Mouse (Mus musculus) midbrain, embryonic 11.5 days (tissue): ENCODE results near the gene Snx8. TPM values are rescaled to one million over a fixed set of nuclear protein-coding genes. Genes with fewer than 3 reads are reported as not detected.
A peak's percentile ranks its signal among the peaks of the same experiment; 100 is the strongest.

Experiments used
- ATAC-seq: fragments of 200-750 bp; cut with Nextera tagmentation; 2 replicates; pipeline ENCODE4 v1.8.0; 2017; ENCODE audit warnings: moderate TSS enrichment, moderate library complexity; ENCODE audit not compliant: low FRiP score
- DNase-seq: peaks from one replicate; pipeline ENCODE4 v3.0.0; 2015; ENCODE audit warnings: low spot score; ENCODE audit errors: missing footprints
- H3K27ac ChIP-seq: fragments of 300-500 bp; sonication (generic); 2 replicates; pipeline ENCODE4 v1.5.1; 2014; ENCODE audit warnings: low read depth, low read length
- H3K27me3 ChIP-seq: fragments of 300-500 bp; sonication (generic); 2 replicates; pipeline ENCODE4 v1.6.1; 2014; ENCODE audit warnings: mild to moderate bottlenecking, low read length, moderate library complexity, mixed read lengths; ENCODE audit not compliant: control insufficient read depth, insufficient read depth
- H3K36me3 ChIP-seq: fragments of 300-500 bp; sonication (generic); 2 replicates; pipeline ENCODE4 v1.6.1; 2014; ENCODE audit warnings: mild to moderate bottlenecking, low read length, moderate library complexity, mixed read lengths; ENCODE audit not compliant: control insufficient read depth, insufficient read depth
- H3K4me1 ChIP-seq: fragments of 300-500 bp; sonication (generic); 2 replicates; pipeline ENCODE4 v1.6.1; 2014; ENCODE audit warnings: low read length; ENCODE audit not compliant: control insufficient read depth, insufficient read depth
- H3K4me2 ChIP-seq: fragments of 300-500 bp; sonication (generic); 2 replicates; pipeline ENCODE4 v1.6.1; 2014; ENCODE audit warnings: mild to moderate bottlenecking, moderate library complexity
- H3K4me3 ChIP-seq: fragments of 300-500 bp; sonication (generic); 2 replicates; pipeline ENCODE4 v1.5.1; 2014; ENCODE audit warnings: low read depth, low read length
- H3K9ac ChIP-seq: fragments of 300-500 bp; sonication (generic); 2 replicates; pipeline ENCODE4 v1.6.1; 2014; ENCODE audit warnings: low read length
- H3K9me3 ChIP-seq: fragments of 300-500 bp; sonication (generic); 2 replicates; pipeline ENCODE4 v1.6.1; 2016; ENCODE audit warnings: low read length; ENCODE audit not compliant: control insufficient read depth
- WGBS: fragments of 180-500 bp; shearing (Covaris S2); extraction: QIAGEN DNeasy Blood & Tissue Kit; methylation state at CpG from one replicate; pipeline ENCODE4 v1.1.7; 2014; 5-methylcytosine and 5-hydroxymethylcytosine counted together
- polyA plus RNA-seq: library from polyadenylated mRNA; unstranded; fragments of >200 nt; fragmentation: Nextera tagmentation; extraction: Ambion mirVana; gene quantifications from 2 replicates; pipeline ENCODE4 v1.2.1, GENCODE M21; 2014

Gene Snx8
- polyA plus RNA-seq, 1 experiment from 2014 or later: 9.9 TPM

- H3K4me2 ChIP-seq: no peak overlapping the region
- no peak overlapping the region for H3K9ac ChIP-seq
- no peaks in the 10 kb centered on the region for H3K36me3 ChIP-seq
- no peak for ATAC-seq
- H3K9me3 ChIP-seq: no peaks in the 10 kb centered on the region
- H3K4me3 ChIP-seq: no peak overlapping the region
- H3K27ac ChIP-seq: no peak overlapping the region
- no peaks in the 10 kb centered on the region for H3K27me3 ChIP-seq
- no peak for DNase-seq
- no peaks in the 10 kb centered on the region for H3K4me1 ChIP-seq
These were observed 19.7 kb upstream of the Snx8 start for GRCm38 (mm10) chr5:140408801-140409200.

DNA sequence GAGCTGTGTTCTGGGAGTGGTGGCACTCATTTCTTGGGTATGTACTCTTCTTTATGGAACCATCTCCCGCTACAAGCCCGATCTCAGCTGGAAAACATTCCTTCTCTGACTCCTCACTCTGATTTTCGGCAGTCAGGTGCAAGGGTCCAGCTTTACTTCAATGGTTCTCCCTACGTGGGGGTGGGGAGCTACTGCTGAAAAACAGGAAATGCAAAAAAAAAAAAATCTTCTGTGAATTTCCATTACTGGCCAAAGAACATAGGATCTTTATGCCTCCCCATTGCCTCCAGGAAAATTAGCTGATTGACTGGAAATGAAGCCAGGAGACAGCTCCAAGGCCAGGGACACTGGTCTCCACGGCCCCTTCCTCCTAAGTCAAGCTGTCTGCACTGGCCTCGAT is 17.6 kb upstream of the Snx8 start:
- no peak overlapping the region for H3K9ac ChIP-seq
- no peak overlapping the region for H3K4me3 ChIP-seq
- H3K4me2 ChIP-seq: no peak overlapping the region
- no peak for DNase-seq
- H3K9me3 ChIP-seq: no peaks in the 10 kb centered on the region
- no peak for ATAC-seq
- H3K27me3 ChIP-seq: no peaks in the 10 kb centered on the region
- no peak overlapping the region for H3K27ac ChIP-seq
- 77% methylated on average over 6 of the region's 6 CpGs for WGBS
- H3K4me1 ChIP-seq: no peaks in the 10 kb centered on the region
- H3K36me3 ChIP-seq: no peaks in the 10 kb centered on the region

DNA sequence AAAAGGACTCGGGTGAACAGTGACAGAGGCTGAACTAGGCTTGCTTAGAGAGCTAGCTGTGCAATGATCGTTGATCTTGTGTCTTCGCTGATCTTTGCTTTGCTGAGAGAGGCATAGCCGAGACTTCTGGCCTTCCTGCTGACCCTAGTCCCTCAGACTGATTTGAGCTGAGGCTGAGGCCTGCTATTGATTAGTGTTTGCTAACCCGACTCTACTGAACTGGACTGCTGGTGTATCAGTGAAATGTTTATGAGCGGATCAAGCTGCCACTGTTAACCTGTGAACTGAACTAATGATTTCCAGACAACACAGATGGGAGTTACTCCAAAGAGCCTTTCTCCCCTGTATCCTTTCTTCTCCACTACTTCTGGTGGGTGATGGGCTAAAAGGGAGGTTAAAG is 16.1 kb upstream of the Snx8 start:
- Histone ChIP-seq H3K4me1 (no peaks in the 10 kb centered on the region), H3K4me3 (no peak overlapping the region), H3K27ac (no peak overlapping the region), H3K4me2 (no peak overlapping the region), H3K36me3 (no peaks in the 10 kb centered on the region), H3K27me3 (no peaks in the 10 kb centered on the region), H3K9me3 (no peaks in the 10 kb centered on the region), H3K9ac (no peak overlapping the region)
- ATAC-seq (no peak), DNase-seq (no peak)
- WGBS: 77% methylated on average over 6 of the region's 6 CpGs

- Histone ChIP-seq H3K9ac (no peak overlapping the region), H3K4me1 (no peaks in the 10 kb centered on the region), H3K27me3 (no peaks in the 10 kb centered on the region), H3K4me2 (no peak overlapping the region), H3K27ac (no peak overlapping the region), H3K36me3 (no peaks in the 10 kb centered on the region), H3K9me3 (no peaks in the 10 kb centered on the region), H3K4me3 (no peak overlapping the region)
- DNase-seq (no peak), ATAC-seq (no peak)
- 86% methylated on average over 4 of the region's 4 CpGs for WGBS
These were observed 13.7 kb upstream of the Snx8 start for GRCm38 (mm10) chr5:140402640-140403270.

DNA sequence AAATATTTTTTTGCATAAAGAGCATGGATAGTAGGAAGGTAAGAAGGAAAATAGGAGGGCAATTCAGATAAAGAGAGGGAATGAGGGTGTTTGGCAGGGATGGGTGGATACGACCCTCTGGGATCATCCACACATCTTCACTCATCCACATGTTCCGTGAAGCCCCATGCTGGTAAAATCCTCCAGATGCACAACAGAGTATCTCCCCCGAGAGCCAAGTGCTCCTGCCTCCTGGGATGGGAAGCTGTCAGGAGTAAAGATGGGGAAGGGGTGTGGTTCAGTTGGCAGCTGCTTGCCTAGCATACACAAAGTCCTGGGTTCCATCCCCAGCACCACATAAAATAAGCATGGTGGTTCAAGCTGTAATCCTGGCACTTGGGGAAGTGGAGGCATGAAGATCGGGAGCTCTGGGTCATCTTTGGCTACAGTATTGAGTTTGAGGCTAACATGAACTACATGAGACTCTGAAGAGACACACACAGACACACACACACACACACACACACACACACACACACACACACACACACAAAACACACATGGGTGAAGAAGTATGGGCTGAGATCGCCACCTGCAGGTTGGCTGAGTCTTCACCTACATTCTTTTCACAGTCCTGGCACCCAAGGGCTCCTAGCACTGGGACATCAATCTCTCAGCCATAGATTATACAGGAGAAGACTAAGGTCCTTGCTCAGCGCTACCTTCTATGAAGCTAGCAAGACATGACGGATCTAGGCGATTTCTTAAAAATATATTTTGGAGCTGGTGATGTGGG is 7.3 kb upstream of the Snx8 start:
- Histone ChIP-seq H3K9ac (no peak overlapping the region), H3K4me2 (no peak overlapping the region), H3K4me1 (no peaks in the 10 kb centered on the region), H3K27me3 (no peaks in the 10 kb centered on the region), H3K36me3 (no peaks in the 10 kb centered on the region), H3K9me3 (no peaks in the 10 kb centered on the region), H3K27ac (no peak overlapping the region), H3K4me3 (no peak overlapping the region)
- ATAC-seq (no peak), DNase-seq (peak; percentile 65)
- 60% methylated on average over 8 of the region's 8 CpGs for WGBS

GRCm38 (mm10) chr5:140392701-140393100 is 3.6 kb upstream of the Snx8 start:
- H3K4me2 ChIP-seq: no peak overlapping the region
- ATAC-seq (no peak), DNase-seq (peak; percentile 73)
- H3K36me3 ChIP-seq: no peaks in the 10 kb centered on the region
- H3K27ac ChIP-seq: no peak overlapping the region
- 90% methylated on average over 3 of the region's 3 CpGs for WGBS
- no peaks in the 10 kb centered on the region for H3K27me3 ChIP-seq
- H3K9ac ChIP-seq: no peak overlapping the region
- peaks cover 7% of the 10 kb centered on the region for H3K4me1 ChIP-seq
- no peak overlapping the region for H3K4me3 ChIP-seq
- H3K9me3 ChIP-seq: no peaks in the 10 kb centered on the region

DNA sequence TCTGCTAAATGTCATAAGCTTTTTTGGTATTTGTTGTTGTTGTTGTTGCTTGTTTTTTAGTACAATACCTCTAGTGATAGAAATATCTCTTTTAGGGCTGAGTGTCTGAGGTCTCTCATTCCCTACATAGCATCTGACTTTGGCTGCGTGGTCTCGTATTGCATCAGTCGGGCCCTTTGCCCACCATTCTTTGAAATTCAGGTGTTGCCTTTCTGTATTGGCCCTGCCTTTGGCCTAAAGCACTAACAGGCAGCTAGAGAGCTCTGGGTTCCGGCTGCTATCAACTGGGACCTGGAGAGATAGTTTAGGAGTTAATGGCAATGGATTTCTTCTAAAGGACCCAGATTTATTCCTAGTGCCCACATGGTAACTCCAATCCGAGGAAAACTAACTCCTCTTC is 2.9 kb upstream of the Snx8 start:
- Histone ChIP-seq H3K9me3 (no peaks in the 10 kb centered on the region), H3K27me3 (no peaks in the 10 kb centered on the region), H3K4me3 (no peak overlapping the region), H3K4me1 (peaks cover 7% of the 10 kb centered on the region), H3K9ac (no peak overlapping the region), H3K27ac (no peak overlapping the region), H3K36me3 (no peaks in the 10 kb centered on the region), H3K4me2 (no peak overlapping the region)
- no peak for ATAC-seq
- DNase-seq: peak; percentile 67
- 88% methylated on average over 5 of the region's 5 CpGs for WGBS

DNA sequence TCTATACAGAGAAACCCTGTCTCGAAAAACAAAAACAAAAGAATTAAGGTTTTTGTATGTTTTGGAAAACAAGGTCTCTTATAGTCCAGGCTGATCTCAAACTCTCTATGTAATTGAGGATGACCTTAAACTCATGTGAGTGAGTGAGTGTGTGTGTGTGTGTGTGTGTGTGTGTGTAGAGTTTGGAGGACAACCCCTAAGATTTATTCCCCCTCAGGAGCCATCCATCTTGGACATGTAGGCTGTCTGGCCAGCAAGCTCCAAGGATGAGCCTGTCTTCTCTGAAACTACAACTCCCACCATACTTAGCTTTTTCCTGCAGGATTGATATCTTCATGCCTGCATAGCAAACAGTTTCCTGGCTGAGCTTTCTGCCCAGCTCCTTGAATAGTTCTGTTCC is 2.4 kb upstream of the Snx8 start:
- no peaks in the 10 kb centered on the region for H3K9me3 ChIP-seq
- no peak overlapping the region for H3K4me2 ChIP-seq
- H3K27ac ChIP-seq: no peak overlapping the region
- H3K9ac ChIP-seq: no peak overlapping the region
- H3K4me1 ChIP-seq: peaks cover 7% of the 10 kb centered on the region
- no peak for ATAC-seq
- H3K36me3 ChIP-seq: no peaks in the 10 kb centered on the region
- H3K27me3 ChIP-seq: no peaks in the 10 kb centered on the region
- no peak for DNase-seq
- WGBS: 72% methylated on average over 1 of the region's 1 CpGs
- H3K4me3 ChIP-seq: no peak overlapping the region

- Histone ChIP-seq H3K9ac (peak overlapping the region; percentile 41; the same call in 1 of the 2 replicates), H3K9me3 (no peaks in the 10 kb centered on the region), H3K27ac (no peak overlapping the region), H3K4me2 (peak overlapping the region; percentile 82), H3K4me1 (peaks cover 7% of the 10 kb centered on the region), H3K36me3 (no peaks in the 10 kb centered on the region), H3K4me3 (peak overlapping the region; percentile 67), H3K27me3 (no peaks in the 10 kb centered on the region)
- DNase-seq (no peak), ATAC-seq (no peak)
- WGBS: 70% methylated on average over 3 of the region's 3 CpGs
These were observed 585 bp upstream of the Snx8 start for GRCm38 (mm10) chr5:140389647-140390046.
